Mouse (Mus musculus): ENCODE results near the gene Sort1. TPM values are rescaled to one million over a fixed set of nuclear protein-coding genes. Genes with fewer than 3 reads are reported as not detected.

Sort1 gene
- total RNA-seq, 2 experiments from 2014 or later: 17.1 to 18.9 TPM

DNA sequence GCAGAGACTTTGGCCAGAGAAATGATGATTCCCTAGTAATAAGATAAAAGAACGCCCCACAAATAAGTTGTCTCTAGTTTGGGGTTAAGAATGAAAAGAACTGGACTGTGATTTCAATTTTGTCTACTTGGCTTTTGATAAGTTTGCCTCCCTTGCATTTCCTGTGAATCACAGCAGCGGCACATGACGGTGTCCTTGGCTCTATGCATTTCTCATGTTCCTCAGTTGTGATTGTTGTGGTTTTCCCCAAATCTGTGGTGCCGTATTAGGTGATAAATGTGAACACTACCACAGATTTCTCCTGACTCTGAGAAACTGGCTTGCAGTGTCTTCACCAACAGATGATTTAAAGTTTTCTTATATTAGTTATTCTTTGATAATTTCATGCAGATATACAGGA is 38.3 kb downstream of the Sort1 start:
- intact Hi-C loops (cut with DNase I): no loop called here
- no peak for DNase-seq (ENCODE audit: low spot score)

DNA sequence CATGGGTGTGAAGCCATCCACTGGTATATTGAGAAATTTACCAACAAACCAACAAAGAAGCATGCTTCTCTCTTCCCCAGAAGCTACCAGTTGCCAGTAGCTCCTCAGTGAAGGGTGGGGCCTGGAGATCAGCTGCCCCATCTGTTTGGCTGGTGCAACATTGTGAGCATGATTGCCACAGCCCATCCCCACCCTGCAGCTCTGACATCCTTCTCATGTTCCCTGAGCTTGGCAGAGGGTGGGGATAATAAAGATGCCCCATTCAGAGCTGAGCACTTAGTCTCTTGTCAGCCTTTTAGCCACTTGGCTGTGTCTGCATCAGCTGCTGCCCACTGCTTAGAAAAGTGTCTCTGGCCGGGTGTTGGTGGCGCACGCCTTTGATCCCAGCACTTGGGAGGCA is 39.1 kb downstream of the Sort1 start:
- intact Hi-C loops (cut with DNase I): no loop called here
- no peak for DNase-seq (ENCODE audit: low spot score)

DNA sequence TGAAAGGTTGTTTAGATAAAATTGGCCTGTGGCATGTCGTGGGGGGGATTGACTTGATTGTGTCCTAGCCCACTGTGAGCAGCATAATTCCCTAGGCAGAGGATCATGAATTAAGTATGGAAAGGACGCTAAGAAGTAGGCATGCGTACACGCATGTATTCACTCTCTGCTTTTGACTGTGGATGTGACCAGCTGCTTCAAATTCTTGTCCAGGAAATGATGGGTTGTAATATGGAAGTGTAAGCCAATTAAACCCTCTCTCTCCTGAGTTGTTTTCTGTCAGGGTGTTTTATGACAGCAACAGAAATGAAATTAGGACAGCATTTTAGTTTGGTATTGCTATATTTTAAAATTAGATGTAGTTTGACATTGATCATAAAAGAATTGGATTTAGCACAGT is 41.0 kb downstream of the Sort1 start:
- DNase-seq (ENCODE audit: low spot score): no peak
- intact Hi-C loops (cut with DNase I): no loop called here

DNA sequence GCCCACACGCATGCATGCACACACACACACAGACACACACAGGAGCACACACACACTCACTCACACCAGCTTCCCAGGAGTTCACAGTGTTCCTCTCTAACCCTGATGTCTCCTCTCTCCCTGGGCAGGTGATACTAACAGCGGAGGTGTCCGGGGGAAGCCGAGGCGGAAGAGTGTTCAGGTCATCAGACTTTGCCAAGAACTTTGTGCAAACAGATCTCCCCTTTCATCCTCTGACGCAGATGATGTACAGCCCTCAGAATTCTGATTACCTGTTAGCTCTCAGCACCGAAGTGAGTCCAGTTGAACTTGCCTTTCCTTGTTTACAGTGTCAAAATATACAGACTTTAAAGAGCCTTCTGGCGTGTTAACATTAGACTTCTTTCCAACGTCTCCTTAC is 41.6 kb downstream of the Sort1 start:
- intact Hi-C loops (cut with DNase I): no loop called here
- DNase-seq (ENCODE audit: low spot score): no peak

DNA sequence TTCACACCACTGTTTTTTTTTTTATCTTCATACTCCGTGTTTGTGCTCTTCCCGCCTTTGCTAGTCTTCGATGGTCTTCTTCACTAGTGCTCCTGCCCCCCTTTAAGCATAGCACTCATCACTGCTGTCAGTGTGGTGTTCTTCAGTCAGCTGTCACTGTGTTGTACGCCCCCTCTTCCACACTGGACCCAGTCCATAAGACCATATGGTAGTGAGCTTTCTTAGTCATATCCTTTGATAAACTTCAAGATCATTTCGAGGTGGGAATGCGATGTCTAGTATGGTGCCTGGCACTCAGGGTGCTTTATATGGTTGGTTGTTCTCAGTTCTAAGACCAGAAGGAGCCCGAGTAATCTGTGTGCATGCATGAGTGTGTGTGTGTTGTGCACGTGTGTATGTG is 43.4 kb downstream of the Sort1 start:
- intact Hi-C loops (cut with DNase I): no loop called here
- no peak for DNase-seq (ENCODE audit: low spot score)

DNA sequence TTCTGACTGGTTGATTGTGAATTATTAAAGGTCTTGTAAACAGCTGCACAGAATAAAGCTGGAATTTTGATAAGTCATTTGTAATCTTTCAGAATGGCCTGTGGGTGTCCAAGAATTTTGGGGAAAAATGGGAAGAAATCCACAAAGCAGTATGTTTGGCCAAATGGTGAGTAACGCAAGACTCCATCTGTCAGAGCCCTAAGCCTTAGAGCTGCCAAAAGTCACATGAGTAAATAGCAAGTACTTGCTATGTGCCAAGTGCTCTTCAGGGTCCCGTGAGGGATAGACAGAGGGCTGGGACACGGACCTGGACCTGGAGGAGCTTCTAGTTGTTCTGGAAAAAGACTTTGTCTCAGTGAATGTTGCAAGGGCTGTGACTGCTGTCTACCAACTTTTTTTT is 44.0 kb downstream of the Sort1 start:
- intact Hi-C loops (cut with DNase I): no loop called here

DNA sequence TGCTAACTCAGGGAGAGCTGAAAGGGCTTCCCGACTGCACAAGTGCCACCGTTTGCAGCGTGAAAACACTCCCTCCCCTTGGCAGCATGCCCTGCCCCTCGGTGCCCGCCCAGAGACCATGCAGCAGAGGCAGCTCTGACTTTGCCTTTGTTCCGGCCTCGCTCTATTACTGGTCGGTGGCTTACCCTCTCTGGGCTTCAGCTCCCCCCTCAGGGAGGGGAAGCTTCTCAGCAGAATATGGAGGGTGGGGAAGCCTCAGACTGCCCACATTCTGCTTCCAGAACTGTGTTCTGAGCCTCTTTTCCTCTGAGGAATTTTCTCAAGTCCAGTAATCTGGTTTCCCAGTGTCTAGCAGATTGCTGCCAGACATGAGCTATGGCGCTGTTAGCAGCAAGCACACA is 44.6 kb downstream of the Sort1 start:
- intact Hi-C loops (cut with DNase I): no loop called here
- DNase-seq (ENCODE audit: low spot score): peak; percentile 17

More for the DNA sequence above, 44.0 kb downstream of the Sort1 start:
- peak; percentile 31 for DNase-seq (ENCODE audit: low spot score)

DNA sequence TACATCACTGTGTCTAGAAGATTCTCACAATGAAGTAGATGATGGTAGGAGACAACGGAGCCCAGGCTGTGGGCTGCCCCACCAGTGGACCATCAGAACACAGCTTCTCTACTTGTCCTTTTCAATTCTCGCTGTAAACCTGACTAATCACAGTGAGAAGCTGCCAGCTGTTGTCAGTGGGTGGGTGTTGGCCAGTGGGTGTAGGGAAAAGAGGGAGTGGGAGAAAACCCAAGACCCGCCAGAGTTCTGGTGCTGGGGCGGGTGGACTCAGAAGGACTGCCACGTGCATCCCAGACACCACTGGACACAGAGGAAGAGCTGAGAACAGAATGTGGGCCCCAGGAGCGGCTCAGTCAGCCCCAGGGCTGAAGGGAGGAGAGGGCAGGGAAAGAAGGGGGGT is 46.9 kb downstream of the Sort1 start:
- intact Hi-C loops (cut with DNase I): no loop called here
- DNase-seq (ENCODE audit: low spot score): no peak

DNA sequence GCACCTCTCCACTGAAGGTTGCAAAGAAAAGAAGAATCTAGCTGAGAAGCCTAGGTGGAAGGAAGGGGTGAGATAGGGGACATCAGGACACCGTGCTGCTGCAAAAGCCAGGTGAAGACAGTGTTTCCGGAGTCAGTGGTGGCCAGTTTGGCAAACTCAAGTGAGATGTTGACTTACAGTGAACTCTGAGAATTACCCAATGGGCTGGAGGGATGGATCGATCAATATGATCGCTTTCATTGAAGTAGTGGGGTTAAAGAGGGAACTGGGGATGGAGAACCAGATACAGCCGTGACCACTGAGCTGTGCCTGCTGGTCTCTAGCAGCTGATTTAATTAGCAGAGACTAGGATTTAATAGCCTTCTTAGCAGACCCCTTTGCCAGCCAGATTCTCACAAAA is 53.0 kb downstream of the Sort1 start:
- intact Hi-C loops (cut with DNase I): no loop called here
- no peak for DNase-seq (ENCODE audit: low spot score)

DNA sequence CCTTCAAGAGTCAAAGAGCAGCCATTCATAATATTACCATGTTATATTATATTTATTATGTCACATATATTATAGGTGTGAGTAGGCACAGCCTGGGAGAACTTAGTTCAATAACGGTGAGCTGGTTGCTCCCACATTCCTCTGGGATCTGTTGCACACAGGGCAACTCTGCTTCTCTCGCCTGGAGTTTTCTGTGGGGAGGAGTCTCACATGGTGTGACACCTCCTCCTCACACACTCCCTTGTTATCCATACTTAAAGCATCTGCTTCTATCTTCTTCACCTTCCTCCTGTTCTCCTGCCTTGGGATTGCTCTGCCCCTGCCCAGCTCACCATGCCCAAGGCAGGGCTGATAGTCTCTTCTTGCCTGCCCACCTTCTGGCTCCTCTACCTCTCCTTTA is 57.2 kb downstream of the Sort1 start:
- intact Hi-C loops (cut with DNase I): no loop called here
- DNase-seq (ENCODE audit: low spot score): no peak

DNA sequence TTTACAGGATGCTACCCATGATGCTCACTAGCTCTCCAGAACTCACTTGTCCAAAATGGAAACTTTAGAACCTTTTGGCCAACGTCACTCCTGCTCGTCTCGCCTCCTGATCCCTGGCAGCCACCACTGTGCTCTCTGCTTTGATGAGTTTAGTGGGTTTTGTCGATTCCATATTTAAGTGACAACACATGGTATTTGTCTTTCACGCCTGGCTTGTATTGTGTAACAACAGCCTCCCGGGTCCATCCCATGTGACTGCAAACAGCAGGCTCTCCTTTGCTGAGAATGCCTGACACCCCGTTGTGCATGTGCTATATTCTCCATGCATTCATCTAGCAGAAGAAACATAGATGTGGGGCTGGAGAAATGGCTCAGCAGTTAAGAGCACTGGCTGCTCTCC is 58.3 kb downstream of the Sort1 start:
- intact Hi-C loops (cut with DNase I): no loop called here
- no peak for DNase-seq (ENCODE audit: low spot score)

DNA sequence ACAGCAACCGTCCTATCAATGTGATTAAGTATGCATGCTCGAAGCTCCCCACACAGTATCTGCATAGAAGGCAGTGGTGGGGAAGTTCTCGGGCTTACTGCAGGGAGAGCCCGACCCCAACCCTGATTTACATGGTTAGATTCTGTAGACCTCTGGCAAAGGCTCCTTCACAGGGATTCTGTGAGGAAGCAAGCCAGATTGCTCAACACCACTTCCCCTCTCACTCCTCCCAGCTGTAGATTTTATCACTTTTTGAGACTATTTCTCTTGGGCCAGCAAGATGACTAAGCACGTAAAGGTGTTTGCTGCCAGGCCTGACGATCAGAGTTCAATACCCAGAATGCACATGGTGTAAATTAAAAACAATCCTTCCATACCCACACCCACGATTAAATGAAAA is 62.0 kb downstream of the Sort1 start:
- no peak for DNase-seq (ENCODE audit: low spot score)
- intact Hi-C loops (cut with DNase I): no loop called here

DNA sequence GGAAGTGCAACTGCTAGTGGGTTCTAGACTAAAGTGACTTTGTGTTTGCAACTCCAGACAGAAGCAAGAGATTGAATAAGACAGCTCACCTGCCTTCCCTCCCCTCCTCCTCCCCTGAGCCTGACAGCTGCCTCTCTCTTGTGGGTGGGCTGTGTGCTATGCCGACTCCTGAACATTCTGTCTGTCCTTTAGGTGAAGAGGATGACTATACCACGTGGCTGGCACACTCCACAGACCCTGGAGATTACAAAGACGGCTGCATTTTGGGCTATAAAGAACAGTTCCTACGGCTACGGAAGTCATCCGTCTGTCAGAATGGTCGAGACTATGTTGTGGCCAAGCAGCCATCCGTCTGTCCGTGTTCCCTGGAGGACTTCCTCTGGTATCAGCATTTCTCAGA is 64.5 kb downstream of the Sort1 start:
- no peak for DNase-seq (ENCODE audit: low spot score)
- intact Hi-C loops (cut with DNase I): no loop called here

DNA sequence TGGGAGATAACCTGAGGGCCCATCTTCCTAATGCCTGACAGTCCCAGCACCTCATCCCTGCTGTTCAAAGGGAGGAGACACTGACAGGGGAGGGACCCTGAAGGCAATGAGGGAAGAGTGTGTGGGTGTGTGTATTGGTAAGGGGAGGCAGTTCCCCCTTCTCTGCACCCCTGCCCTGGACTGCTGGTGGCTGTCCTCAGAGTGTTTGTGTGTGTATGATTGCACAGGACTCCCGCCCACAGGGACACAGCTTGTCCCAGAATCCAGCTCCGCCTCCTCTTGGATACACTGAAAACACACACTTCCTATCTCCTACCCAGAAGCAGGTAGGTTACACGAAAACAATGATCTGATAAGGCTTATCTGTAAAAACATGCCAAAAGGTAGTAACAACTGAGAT is 71.4 kb downstream of the Sort1 start:
- DNase-seq (ENCODE audit: low spot score): no peak
- intact Hi-C loops (cut with DNase I): no loop called here

DNA sequence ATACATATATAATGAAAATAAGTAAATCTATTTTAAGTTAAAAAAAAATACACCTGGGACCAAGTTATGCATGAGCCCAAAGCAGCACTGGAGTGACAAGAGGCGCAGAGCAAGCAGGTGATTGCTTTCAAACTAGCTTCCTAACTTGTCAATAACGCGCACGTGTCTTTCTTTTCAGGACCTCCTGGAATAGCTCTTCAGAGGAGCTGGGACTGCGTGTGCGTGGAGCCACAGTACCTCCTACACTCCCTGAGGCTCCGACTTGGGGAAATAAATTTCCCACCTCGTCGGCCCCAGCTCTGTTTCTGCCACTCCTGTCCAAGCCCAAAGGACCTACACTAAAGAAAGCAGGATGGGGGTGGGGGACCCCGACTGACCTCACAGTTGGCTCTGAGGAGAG is 73.2 kb downstream of the Sort1 start:
- intact Hi-C loops (cut with DNase I): no loop called here

DNA sequence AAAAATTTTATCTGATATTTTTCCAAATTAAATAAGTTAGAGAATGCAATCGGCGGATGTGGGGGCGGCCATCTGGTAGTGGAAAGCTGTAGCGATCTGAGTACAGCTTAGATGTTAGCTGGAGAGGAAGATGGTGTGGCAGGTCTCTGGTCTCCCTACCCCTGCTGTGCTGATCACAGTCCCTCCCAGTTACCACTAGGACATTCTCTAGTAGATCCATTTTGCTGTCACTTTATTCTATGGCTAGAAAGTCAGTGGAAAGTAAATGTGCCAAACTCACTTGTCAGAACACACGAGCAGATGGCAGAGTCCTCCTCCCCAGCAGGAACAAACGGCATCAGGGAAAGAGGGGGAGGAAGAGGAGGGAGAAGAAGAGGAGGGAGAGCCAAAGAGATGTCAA is 74.6 kb downstream of the Sort1 start:
- intact Hi-C loops (cut with DNase I): no loop called here
- no peak for DNase-seq (ENCODE audit: low spot score)

More for the DNA sequence above, 73.2 kb downstream of the Sort1 start:
- no peak for DNase-seq (ENCODE audit: low spot score)

DNA sequence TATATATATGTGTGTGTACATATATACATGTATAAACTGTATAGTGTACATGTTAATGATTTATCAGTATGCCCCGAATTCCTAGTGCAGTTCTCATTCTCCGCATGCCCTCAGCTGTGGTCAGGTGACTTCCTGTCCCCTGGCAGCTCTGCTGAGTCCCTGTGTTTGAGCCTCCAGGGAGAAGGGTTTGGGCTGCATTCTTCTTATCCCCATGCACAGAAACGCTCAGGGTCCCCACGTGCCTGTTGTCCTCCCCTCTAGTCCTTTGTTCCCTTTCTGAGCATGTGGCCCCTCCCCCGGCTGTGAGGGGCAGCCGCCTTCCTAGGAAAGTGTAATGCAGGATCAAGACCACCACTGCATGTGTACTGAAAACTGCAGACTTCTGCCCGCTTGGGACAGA is 77.0 kb downstream of the Sort1 start:
- DNase-seq (ENCODE audit: low spot score): no peak

DNA sequence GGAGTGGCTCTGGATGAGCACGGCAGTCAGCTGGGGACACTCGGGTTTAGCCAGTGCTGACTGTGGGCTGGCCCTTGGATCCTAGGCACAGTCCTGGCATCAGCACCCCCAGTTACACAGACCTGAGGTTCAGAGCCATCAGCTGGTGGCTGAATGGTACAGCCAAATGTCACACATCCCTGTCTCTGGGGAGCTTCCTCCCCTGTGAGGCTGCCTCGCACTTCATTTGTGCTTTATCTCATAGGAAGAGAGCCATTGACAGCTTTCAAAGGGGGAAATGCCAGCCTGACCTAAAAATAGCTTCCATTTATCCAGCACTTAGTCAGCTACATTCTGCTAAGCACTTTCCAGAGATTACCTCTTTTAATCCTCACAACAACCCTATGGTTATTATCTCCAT is 79.7 kb downstream of the Sort1 start:
- no peak for DNase-seq (ENCODE audit: low spot score)
- intact Hi-C loops (cut with DNase I): no loop called here

More for the DNA sequence above, 77.0 kb downstream of the Sort1 start:
- intact Hi-C loops (cut with DNase I): no loop called here

DNA sequence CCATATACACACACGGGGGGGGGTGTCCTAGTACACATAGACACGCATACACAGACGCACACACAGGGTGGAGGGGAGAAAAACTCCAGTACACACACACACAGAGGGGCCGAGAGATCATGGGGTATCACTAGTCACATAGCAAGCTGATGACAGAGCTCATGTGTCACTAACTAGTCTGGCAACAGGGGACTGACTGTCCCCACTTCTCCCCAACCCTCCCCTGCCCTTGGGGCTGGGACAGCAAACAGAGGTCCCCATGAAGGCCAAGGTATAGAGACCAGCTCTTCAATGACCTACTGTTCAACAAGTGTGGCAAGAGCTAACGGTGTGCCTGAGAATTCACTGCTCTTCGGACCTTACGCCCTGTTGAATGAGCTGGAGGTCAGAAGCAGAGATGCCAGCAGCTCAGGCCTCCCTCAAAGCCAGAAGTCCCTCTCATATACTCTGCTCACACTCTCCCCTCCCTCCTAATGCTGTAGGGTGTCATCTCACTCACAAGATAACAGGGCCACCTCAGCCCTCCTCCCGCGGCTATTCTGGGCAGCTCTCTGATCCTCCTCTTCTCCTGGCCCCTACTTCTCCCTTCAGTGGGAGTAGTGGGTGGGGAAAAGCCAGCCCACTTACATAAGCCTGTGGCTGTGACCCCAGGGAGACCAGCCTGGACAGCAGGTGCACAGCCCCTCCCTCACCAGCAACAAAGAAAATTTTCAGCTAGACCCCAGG is 80.6 kb downstream of the Sort1 start, which contains the start of gene Mybphl:
Gene Mybphl, plus strand, starts transcription at position 642 of the 726 bp plus-strand sequence.
- no peak for DNase-seq (ENCODE audit: low spot score)
- intact Hi-C loops (cut with DNase I): no loop called here

DNA sequence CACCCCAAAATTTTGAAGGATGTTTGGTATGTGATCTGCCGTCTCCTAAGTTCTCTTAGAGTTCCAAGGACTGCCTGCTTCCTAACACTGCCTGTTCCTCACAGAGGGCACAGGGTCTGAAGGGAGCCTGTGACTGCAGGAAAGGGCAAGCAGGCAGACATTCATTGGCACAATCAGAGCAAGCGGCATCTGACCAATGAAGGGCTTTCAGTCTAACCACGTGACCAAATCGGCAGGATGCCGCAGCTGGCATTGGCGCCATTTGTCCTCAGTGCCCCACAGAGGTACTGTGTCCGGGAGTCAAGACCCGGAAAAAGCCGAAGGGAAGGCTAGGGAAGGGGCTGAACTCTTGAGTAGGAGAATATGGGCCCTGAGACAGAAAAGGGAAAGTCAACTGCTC is 83.3 kb downstream of the Sort1 start:
- intact Hi-C loops (cut with DNase I): no loop called here

DNA sequence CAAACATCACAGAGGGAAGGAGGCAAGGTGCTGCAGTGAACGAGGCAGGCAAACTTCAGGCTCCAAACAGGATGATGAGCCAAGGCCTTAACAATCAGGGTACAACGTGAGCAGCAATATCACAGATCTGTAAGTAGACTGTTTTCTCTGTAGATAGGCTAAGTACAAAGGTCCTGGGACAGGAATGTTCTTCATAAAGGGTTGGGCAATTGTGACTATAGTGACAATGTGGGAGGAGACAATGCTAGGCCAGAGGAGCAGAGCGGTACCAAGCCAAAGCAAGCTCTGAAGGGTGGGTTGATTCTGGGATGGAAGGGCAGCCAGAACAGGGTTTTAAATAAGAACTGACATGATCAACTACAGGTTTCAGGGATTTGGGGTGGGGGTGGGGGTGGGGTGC is 83.9 kb downstream of the Sort1 start:
- intact Hi-C loops (cut with DNase I): no loop called here
- DNase-seq (ENCODE audit: low spot score): no peak

More for the DNA sequence above, 83.3 kb downstream of the Sort1 start:
- no peak for DNase-seq (ENCODE audit: low spot score)

DNA sequence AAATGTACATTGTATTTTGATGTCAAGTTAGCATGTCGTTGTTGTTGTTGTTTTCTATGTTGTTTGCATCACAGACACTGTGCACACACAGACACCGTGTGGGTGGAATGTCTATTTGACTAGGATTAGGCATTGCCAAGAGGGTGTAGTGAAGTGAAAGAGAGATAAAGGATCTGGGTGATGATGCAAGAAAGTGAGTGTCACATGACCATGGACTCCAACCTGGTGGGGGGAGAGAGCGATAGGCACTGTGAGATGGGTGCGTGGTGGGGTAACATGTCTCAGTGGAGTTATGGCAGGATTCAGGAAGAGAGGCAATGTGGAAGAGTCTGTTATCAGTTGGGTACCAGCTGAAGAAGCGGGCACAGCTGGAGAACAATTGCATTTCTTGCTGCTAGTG is 84.8 kb downstream of the Sort1 start:
- intact Hi-C loops (cut with DNase I): no loop called here
- DNase-seq (ENCODE audit: low spot score): no peak

Measured in heart, postnatal 25 days (tissue).